Mouse (Mus musculus): Measurements from ENCODE around the gene Scfd2.

DNA sequence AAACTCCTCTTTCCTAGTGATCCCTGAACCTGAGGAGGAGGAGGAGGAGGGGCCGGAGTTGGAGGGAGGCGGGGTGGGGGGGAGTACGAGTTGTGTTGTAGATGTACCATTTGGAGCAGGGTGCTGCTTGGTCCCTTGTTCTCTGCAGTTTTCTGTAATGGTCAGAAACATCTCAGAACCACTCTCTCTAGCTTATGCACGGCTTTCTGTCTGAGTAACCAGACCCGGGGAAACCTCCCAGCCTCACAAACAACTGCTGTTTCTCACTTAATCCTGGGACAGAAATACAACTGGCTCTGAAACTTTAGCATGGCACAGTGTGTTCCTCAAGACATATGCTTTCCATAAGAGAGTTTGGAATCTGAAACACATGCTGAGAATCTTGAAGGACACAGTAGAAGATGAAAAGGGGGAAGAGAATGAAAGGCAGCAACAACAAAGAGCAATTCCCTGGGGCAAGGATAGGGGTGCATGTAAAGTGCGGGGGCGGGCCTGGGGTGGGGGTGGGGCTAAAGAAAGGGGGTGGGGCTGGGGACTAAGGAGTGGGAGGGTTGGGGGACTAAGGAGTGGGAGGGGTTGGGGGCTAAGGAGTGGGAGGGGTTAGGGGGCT lies 317.0 kb downstream of the Scfd2 start:
- TF ChIP-seq CTCF (IDR thresholded peaks at IDR 0.05; ENCODE audit: low read depth) (no peak), EP300 (IDR thresholded peaks at IDR 0.05; ENCODE audit: low read depth) (no peak)
